ENCODE assay signal across 9 mouse cellular contexts in genomic region chr6:112207229-112207628, GRCm38 (mm10).
DNase-seq lines count a peak whose midpoint lies in the region; ATAC-seq and TF ChIP-seq lines count a peak whose summit lies in the region.
"Had no signal": no experiment of that assay in that cellular context is flagged by ENCODE, and none has a peak within 500 bp of the region (broad histone marks: within the 10 kb centered on the region; RNA-seq: fewer than 3 reads in every experiment).

No protein-coding gene starts in this region.

- intact Hi-C loops in heart, postnatal 14 days (cut with DNase I): loop anchor here (1.0 to 10.0 kb wide), 3 partner anchors 155 to 798 kb away; no protein-coding TSS in a partner anchor

- no peaks in the 10 kb centered on the region for H3K4me1 ChIP-seq in cerebellum, adult 2 months (ENCODE audit: control insufficient read depth, insufficient read depth, low read length)
- peaks cover 18% of the 10 kb centered on the region for H3K4me1 ChIP-seq in limb, embryonic 13.5 days

- H3K4me3 ChIP-seq in layer of hippocampus, adult 2 months: no peak overlapping the region
- no peak overlapping the region for H3K4me3 ChIP-seq in cerebellum, adult 2 months (replicated peaks; ENCODE audit: insufficient read depth, low read depth, low read length)
- H3K4me3 ChIP-seq in limb, embryonic 13.5 days: no peak overlapping the region
- H3K4me3 ChIP-seq: limb, embryonic 15.5 days had no signal

- peak; percentile 69; the same call in 1 of the 2 replicates for ATAC-seq in limb, embryonic 13.5 days (ENCODE audit: low FRiP score, low read depth)

- WGBS in cerebellum, adult 2 months: 24% methylated on average over 5 of the region's 5 CpGs
- 30% methylated on average over 5 of the region's 5 CpGs for WGBS in limb, embryonic 13.5 days

- no peaks in the 10 kb centered on the region for H3K9me3 ChIP-seq in limb, embryonic 13.5 days
- H3K9me3 ChIP-seq: limb, embryonic 15.5 days had no signal

- no peak overlapping the region for H3K4me2 ChIP-seq in limb, embryonic 13.5 days (replicated peaks)
- H3K4me2 ChIP-seq: limb, embryonic 15.5 days had no signal

- TF ChIP-seq POLR2A in cerebellum, adult 2 months (IDR thresholded peaks at IDR 0.05; ENCODE audit: borderline replicate concordance, insufficient read depth, low read length): no peak

- peak; percentile 95 for TF ChIP-seq CTCF in layer of hippocampus, adult 2 months (conservative IDR thresholded peaks at IDR 0.05)
- peak; percentile 53; the same call in 1 of the 2 replicates for TF ChIP-seq CTCF in cerebellum, adult 2 months (IDR thresholded peaks at IDR 0.05; ENCODE audit: borderline replicate concordance, insufficient read depth, low read depth, low read length)

- peak; percentile 55 to 68 for DNase-seq in layer of hippocampus, adult 2 months (ENCODE audit: low spot score in 2 of 2)
- no peak for DNase-seq in layer of hippocampus, adult 9-11 months
- peak; percentile 83 for DNase-seq in ES-CJ7 (ENCODE audit: low read depth, low spot score)
- DNase-seq in cerebellum, adult 2 months: peak in 1 of 2 experiments; percentile 33
- peak; percentile 16 to 60 for DNase-seq in heart, postnatal 14 days
- DNase-seq in retina, adult 2 months (ENCODE audit: low read depth, low spot score): peak; percentile 25
- no peak for DNase-seq in right cerebral cortex, postnatal 25 days

- no peaks in the 10 kb centered on the region for H3K27me3 ChIP-seq in cerebellum, adult 2 months (ENCODE audit: control insufficient read depth, insufficient read depth, low read length)
- peaks cover 8% of the 10 kb centered on the region; the same call in 1 of the 2 replicates for H3K27me3 ChIP-seq in limb, embryonic 13.5 days

- H3K9ac ChIP-seq in limb, embryonic 13.5 days: no peak overlapping the region
- H3K9ac ChIP-seq: limb, embryonic 15.5 days had no signal

- H3K27ac ChIP-seq in layer of hippocampus, adult 2 months: no peak overlapping the region
- H3K27ac ChIP-seq in cerebellum, adult 2 months (ENCODE audit: insufficient read depth, low read length): no peak overlapping the region
- H3K27ac ChIP-seq in limb, embryonic 13.5 days: no peak overlapping the region
- H3K27ac ChIP-seq: limb, embryonic 15.5 days had no signal

- no peaks in the 10 kb centered on the region for H3K36me3 ChIP-seq in limb, embryonic 13.5 days
- H3K36me3 ChIP-seq: limb, embryonic 15.5 days had no signal

Comparison
In these comparisons a context has a peak if more than half of its experiments do, and no peak if none do; other contexts are left out.
1. DNase-seq: peak in layer of hippocampus, adult 2 months (2 of 2), ES-CJ7 (single experiment), heart, postnatal 14 days (2 of 2) and retina, adult 2 months (single experiment); none in layer of hippocampus, adult 9-11 months (single experiment) and right cerebral cortex, postnatal 25 days (single experiment).